Mouse (Mus musculus): ENCODE measurements around the gene 9130213A22Rik. TPM values are rescaled to one million over a fixed set of nuclear protein-coding genes. Genes with fewer than 3 reads are reported as not detected.

The 9130213A22Rik gene
- polyA plus RNA-seq, 1 experiment from 2014 or later = 0.07 TPM

- DNase-seq = peak; percentile 98
- peak overlapping the region; percentile 75 for H3K9ac ChIP-seq (replicated peaks)
- under 1% methylated on average over 19 of the region's 19 CpGs for WGBS (ENCODE audit: insufficient replicate concordance)
- H3K27ac ChIP-seq (ENCODE audit: low read depth) = peak overlapping the region; percentile 100
- peak; percentile 34 for ATAC-seq
- no peak for TF ChIP-seq CTCF (IDR thresholded peaks at IDR 0.05; ENCODE audit: low read depth)
- no peak; the same call in 1 of the 2 replicates for TF ChIP-seq EP300 (IDR thresholded peaks at IDR 0.05; ENCODE audit: low read depth)
- H3K4me3 ChIP-seq (ENCODE audit: low read depth, low read length) = peak overlapping the region; percentile 58
- H3K4me2 ChIP-seq (ENCODE audit: low read depth, low read length) = peak overlapping the region; percentile 94
- H3K36me3 ChIP-seq (replicated peaks; ENCODE audit: insufficient read depth, low read length) = peaks cover 36% of the 10 kb centered on the region
- no peaks in the 10 kb centered on the region for H3K27me3 ChIP-seq (ENCODE audit: insufficient read depth, low read length)
- no peaks in the 10 kb centered on the region for H3K9me3 ChIP-seq (ENCODE audit: low read length)
- H3K4me1 ChIP-seq (ENCODE audit: insufficient read depth) = peaks cover 38% of the 10 kb centered on the region
Measured at GRCm38 (mm10) chr11:69098762-69099091, 23.7 kb downstream of the 9130213A22Rik start.

GRCm38 (mm10) chr11:69098039-69098761, 24.2 kb downstream of the 9130213A22Rik start:
- no peak for DNase-seq
- H3K4me1 ChIP-seq (ENCODE audit: insufficient read depth) = peaks cover 38% of the 10 kb centered on the region
- TF ChIP-seq EP300 (IDR thresholded peaks at IDR 0.05; ENCODE audit: low read depth) (no peak), CTCF (IDR thresholded peaks at IDR 0.05; ENCODE audit: low read depth) (no peak)

GRCm38 (mm10) chr11:69096987-69097900, 25.1 kb downstream of the 9130213A22Rik start:
- Histone ChIP-seq H3K4me1 (ENCODE audit: insufficient read depth) (peaks cover 38% of the 10 kb centered on the region), H3K9ac (replicated peaks) (peak overlapping the region; percentile 93), H3K27me3 (ENCODE audit: insufficient read depth, low read length) (no peaks in the 10 kb centered on the region), H3K4me2 (ENCODE audit: low read depth, low read length) (peak overlapping the region; percentile 94), H3K4me3 (ENCODE audit: low read depth, low read length) (peak overlapping the region; percentile 81), H3K9me3 (ENCODE audit: low read length) (no peaks in the 10 kb centered on the region), H3K36me3 (replicated peaks; ENCODE audit: insufficient read depth, low read length) (peaks cover 24% of the 10 kb centered on the region), H3K27ac (ENCODE audit: low read depth) (peak overlapping the region; percentile 100)
- TF ChIP-seq EP300 (IDR thresholded peaks at IDR 0.05; ENCODE audit: low read depth) = peak; percentile 96
- no peak for TF ChIP-seq CTCF (IDR thresholded peaks at IDR 0.05; ENCODE audit: low read depth)
- ATAC-seq (peak; percentile 65), DNase-seq (peak; percentile 99)
- 2% methylated on average over 29 of the region's 29 CpGs for WGBS (ENCODE audit: insufficient replicate concordance)

More at GRCm38 (mm10) chr11:69098039-69098761, 24.2 kb downstream of the 9130213A22Rik start:
- peak overlapping the region; percentile 81 for H3K4me3 ChIP-seq (ENCODE audit: low read depth, low read length)
- peak overlapping the region; percentile 100 for H3K27ac ChIP-seq (ENCODE audit: low read depth)
- H3K4me2 ChIP-seq (ENCODE audit: low read depth, low read length) = peak overlapping the region; percentile 94
- 27% methylated on average over 8 of the region's 8 CpGs for WGBS (ENCODE audit: insufficient replicate concordance)
- peaks cover 31% of the 10 kb centered on the region for H3K36me3 ChIP-seq (replicated peaks; ENCODE audit: insufficient read depth, low read length)
- peak overlapping the region; percentile 93 for H3K9ac ChIP-seq (replicated peaks)
- no peak for ATAC-seq
- no peaks in the 10 kb centered on the region for H3K9me3 ChIP-seq (ENCODE audit: low read length)
- no peaks in the 10 kb centered on the region for H3K27me3 ChIP-seq (ENCODE audit: insufficient read depth, low read length)

- H3K27ac ChIP-seq (ENCODE audit: low read depth) = peak overlapping the region; percentile 100
- WGBS (ENCODE audit: insufficient replicate concordance) = 10% methylated on average over 9 of the region's 9 CpGs
- TF ChIP-seq EP300 (IDR thresholded peaks at IDR 0.05; ENCODE audit: low read depth) (no peak), CTCF (IDR thresholded peaks at IDR 0.05; ENCODE audit: low read depth) (no peak)
- ATAC-seq = peak; percentile 5; the same call in 1 of the 2 replicates
- H3K9me3 ChIP-seq (ENCODE audit: low read length) = no peaks in the 10 kb centered on the region
- peaks cover 24% of the 10 kb centered on the region for H3K36me3 ChIP-seq (replicated peaks; ENCODE audit: insufficient read depth, low read length)
- H3K4me2 ChIP-seq (ENCODE audit: low read depth, low read length) = peak overlapping the region; percentile 94
- H3K27me3 ChIP-seq (ENCODE audit: insufficient read depth, low read length) = no peaks in the 10 kb centered on the region
- no peak for DNase-seq
- H3K4me3 ChIP-seq (ENCODE audit: low read depth, low read length) = peak overlapping the region; percentile 81
- H3K9ac ChIP-seq (replicated peaks) = peak overlapping the region; percentile 93
- H3K4me1 ChIP-seq (ENCODE audit: insufficient read depth) = peaks cover 40% of the 10 kb centered on the region
Measured at GRCm38 (mm10) chr11:69096360-69096986, 25.9 kb downstream of the 9130213A22Rik start.

- H3K4me2 ChIP-seq (ENCODE audit: low read depth, low read length) = peak overlapping the region; percentile 94
- DNase-seq (peak; percentile 73), ATAC-seq (no peak)
- H3K9ac ChIP-seq (replicated peaks) = peak overlapping the region; percentile 93
- 1% methylated on average over 27 of the region's 27 CpGs for WGBS (ENCODE audit: insufficient replicate concordance)
- H3K9me3 ChIP-seq (ENCODE audit: low read length) = no peaks in the 10 kb centered on the region
- peaks cover 40% of the 10 kb centered on the region for H3K4me1 ChIP-seq (ENCODE audit: insufficient read depth)
- peaks cover 24% of the 10 kb centered on the region for H3K36me3 ChIP-seq (replicated peaks; ENCODE audit: insufficient read depth, low read length)
- H3K4me3 ChIP-seq (ENCODE audit: low read depth, low read length) = peak overlapping the region; percentile 81
- no peaks in the 10 kb centered on the region for H3K27me3 ChIP-seq (ENCODE audit: insufficient read depth, low read length)
- peak overlapping the region; percentile 100 for H3K27ac ChIP-seq (ENCODE audit: low read depth)
- no peak for TF ChIP-seq CTCF (IDR thresholded peaks at IDR 0.05; ENCODE audit: low read depth)
- no peak for TF ChIP-seq EP300 (IDR thresholded peaks at IDR 0.05; ENCODE audit: low read depth)
Measured at GRCm38 (mm10) chr11:69095511-69096231, 26.7 kb downstream of the 9130213A22Rik start.
